Mouse (Mus musculus) embryonic fibroblast, embryonic 13.5 days (primary cell): ENCODE results near the gene Tead1.

Experiments used
- CTCF ChIP-seq: IDR thresholded peaks from 2 replicates; pipeline ENCODE4 v1.5.1; 2011; ENCODE audit warnings: mild to moderate bottlenecking, control low read depth, low read length, moderate library complexity, borderline replicate concordance; ENCODE audit not compliant: insufficient read depth
- POLR2A ChIP-seq: IDR thresholded peaks from 2 replicates; pipeline ENCODE4 v1.6.1; 2011; ENCODE audit warnings: low read depth, mild to moderate bottlenecking, control low read depth, low read length, moderate library complexity

DNA sequence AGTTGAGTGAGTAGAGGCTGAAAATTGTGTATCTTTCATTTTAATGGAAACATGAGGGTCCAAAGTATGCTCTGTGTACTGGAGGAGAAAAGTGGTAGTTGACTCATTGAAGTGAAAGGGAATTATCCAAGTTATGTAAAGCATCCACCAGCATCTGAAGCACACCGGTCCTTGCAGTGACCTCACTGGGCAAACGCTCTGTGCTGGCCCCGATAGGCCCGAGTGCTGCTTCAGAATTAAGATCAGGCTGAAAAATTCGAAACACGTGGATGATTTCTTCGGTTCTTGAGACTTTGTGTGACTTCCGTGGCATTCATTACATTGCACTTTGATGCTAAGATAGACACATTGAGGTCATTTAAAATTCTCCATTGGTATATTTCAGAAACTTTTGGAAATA, 185.1 kb downstream of the Tead1 start:
- TF ChIP-seq CTCF (no peak), POLR2A (no peak)
